Mouse (Mus musculus) small intestine, adult 2 months (tissue): ENCODE data around the gene Pter.

Source experiments
- CTCF ChIP-seq: fragments of 200-500 bp; IDR thresholded peaks from 2 replicates; pipeline ENCODE4 v1.5.1; 2012; ENCODE audit warnings: low read depth, mild to moderate bottlenecking, control low read depth, inconsistent platforms, low read length, moderate library complexity, mixed read lengths; ENCODE audit not compliant: insufficient replicate concordance, insufficient read length; ENCODE audit errors: extremely low read depth
- POLR2A ChIP-seq: fragments of 200-500 bp; IDR thresholded peaks from 2 replicates; pipeline ENCODE4 v1.6.1; 2012; ENCODE audit warnings: low read depth, mild to moderate bottlenecking, control low read depth, inconsistent platforms, low read length, moderate library complexity

- TF ChIP-seq CTCF = no peak
- no peak for TF ChIP-seq POLR2A
Measured at GRCm38 (mm10) chr2:13044555-13044954, 120.7 kb downstream of the Pter start.
